Mouse (Mus musculus) frontal cortex, postnatal 36 days (tissue): ENCODE measurements around the gene Hrc.
A peak's percentile ranks its signal among the peaks of the same experiment; 100 is the strongest.
"Not testable (repeated sequence)": the region's sequence is repeated elsewhere in the genome, so short reads cannot be mapped to it uniquely, and the experiment has no call there.

ENCODE experiments used
- DNase-seq, 2 experiments: peaks; one replicate each; pipeline ENCODE4 v3.0.0; 2022; ENCODE audit warnings: low spot score in 2 of 2

Hrc gene

GRCm38 (mm10) chr7:45333431-45333982 is 1.6 kb upstream of the Hrc start, which contains the start of gene Trpm4:
Gene Trpm4 (minus strand): TSS chr7:45333780.
- peak; percentile 77 to 78 for DNase-seq

- DNase-seq = no peak
These were observed 485 bp upstream of the Hrc start for GRCm38 (mm10) chr7:45334605-45335004.

- no peak for DNase-seq
These were observed 1.2 kb downstream of the Hrc start for GRCm38 (mm10) chr7:45336319-45336718.

- DNase-seq = no peak
These were observed 2.4 kb downstream of the Hrc start for GRCm38 (mm10) chr7:45337469-45337868.

- DNase-seq = peak in 1 of 2 experiments; percentile 19
These were observed 3.2 kb downstream of the Hrc start for GRCm38 (mm10) chr7:45338161-45338911.

GRCm38 (mm10) chr7:45339410-45340065 is 4.4 kb downstream of the Hrc start:
- no peak for DNase-seq

GRCm38 (mm10) chr7:45340066-45340442 is 5.0 kb downstream of the Hrc start:
- DNase-seq = no peak

- DNase-seq = peak in 1 of 2 experiments; percentile 15
These were observed 5.6 kb downstream of the Hrc start for GRCm38 (mm10) chr7:45340669-45341068.

- peak; percentile 69 to 87 for DNase-seq
These were observed 6.2 kb downstream of the Hrc start for GRCm38 (mm10) chr7:45341303-45341702.

- no peak for DNase-seq
These were observed 7.0 kb downstream of the Hrc start for GRCm38 (mm10) chr7:45342081-45342480.

GRCm38 (mm10) chr7:45343543-45343942 is 8.5 kb downstream of the Hrc start:
- peak in 1 of 2 experiments; percentile 12 for DNase-seq

GRCm38 (mm10) chr7:45346905-45347304 is 11.8 kb downstream of the Hrc start:
- DNase-seq = peak in 1 of 2 experiments; percentile 17

- no peak for DNase-seq
These were observed 18.0 kb downstream of the Hrc start for GRCm38 (mm10) chr7:45353041-45353440.

- DNase-seq = no peak
These were observed 20.4 kb downstream of the Hrc start for GRCm38 (mm10) chr7:45355318-45356020.

- DNase-seq = no peak
These were observed 21.0 kb downstream of the Hrc start for GRCm38 (mm10) chr7:45356087-45356486.

- not testable (repeated sequence) for DNase-seq
These were observed 24.0 kb downstream of the Hrc start for GRCm38 (mm10) chr7:45359081-45359480.

GRCm38 (mm10) chr7:45360404-45361125 is 25.5 kb downstream of the Hrc start:
- DNase-seq = peak in 1 of 2 experiments; percentile 56

- peak; percentile 75 to 82 for DNase-seq
These were observed 26.2 kb downstream of the Hrc start for GRCm38 (mm10) chr7:45361243-45361804.

- peak in 1 of 2 experiments; percentile 11 for DNase-seq
These were observed 27.7 kb downstream of the Hrc start for GRCm38 (mm10) chr7:45362801-45363200.

GRCm38 (mm10) chr7:45363983-45364382 is 28.9 kb downstream of the Hrc start:
- no peak for DNase-seq
